Mouse (Mus musculus) gastrocnemius, postnatal 4 days (tissue): Measurements from ENCODE around the gene Slc30a5. TPM values are rescaled to one million over a fixed set of nuclear protein-coding genes. Genes with fewer than 3 reads are reported as not detected.
A peak's percentile ranks its signal among the peaks of the same experiment; 100 is the strongest.
"Not testable (repeated sequence)": the region's sequence is repeated elsewhere in the genome, so short reads cannot be mapped to it uniquely, and the experiment has no call there.

Source experiments
- DNase-seq, 2 experiments: peaks; one replicate each; pipeline ENCODE4 v3.0.0; 2021 to 2022; ENCODE audit warnings: low spot score in 2 of 2, mixed read lengths in 2 of 2
- long read RNA-seq, 2 experiments: library from polyadenylated mRNA; stranded (forward); transcript quantifications; one replicate each; pipeline ENCODE4 v2.0.0; 2021
- total RNA-seq, 2 experiments: library from RNA; stranded (reverse); gene quantifications; 2 replicates each; pipeline ENCODE4 v1.2.3; 2021

Gene Slc30a5
- total RNA-seq = 10 to 100 TPM; 31.0 to 31.9 TPM
- long read RNA-seq, experiment 1, transcript Slc30a5-201 (16 exons, 3,179 nt) = major isoform, 26 of 35 reads
- long read RNA-seq, experiment 1, partial matches to known transcripts = 1 of 35 reads
- long read RNA-seq, experiment 1, other reads (novel, unspliced or antisense) = 8 of 35 reads
- long read RNA-seq, experiment 2, transcript Slc30a5-201 (16 exons, 3,179 nt) = major isoform, 37 of 50 reads
- long read RNA-seq, experiment 2, partial matches to known transcripts = 4 of 50 reads
- long read RNA-seq, experiment 2, other reads (novel, unspliced or antisense) = 9 of 50 reads

- DNase-seq = peak; percentile 98 to 99
Measured at GRCm38 (mm10) chr13:100832741-100833639, at the start of gene Slc30a5. Gene Slc30a5, minus strand, starts transcription at chr13:100833427.

DNA sequence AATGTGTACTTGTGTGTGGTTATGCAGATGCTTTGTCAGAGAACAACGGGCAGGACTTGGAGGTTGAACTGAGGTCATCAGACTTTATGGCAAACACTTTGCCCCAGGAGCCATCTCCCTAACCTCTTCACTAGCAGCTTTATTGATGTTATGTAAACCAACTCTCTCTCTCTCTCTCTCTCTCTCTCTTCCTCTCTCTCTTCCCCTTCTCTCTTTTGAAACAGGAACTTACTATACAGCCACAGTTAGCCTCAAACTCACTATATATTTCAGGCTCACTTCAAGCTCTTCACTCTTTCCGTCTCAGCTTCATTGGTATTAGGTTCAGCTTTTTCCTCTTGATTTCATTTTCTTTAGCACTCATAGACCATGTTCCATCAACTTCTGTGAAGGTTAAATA, 48.7 kb upstream of the Slc30a5 start:
- no peak for DNase-seq

- DNase-seq = no peak
Measured at GRCm38 (mm10) chr13:100879806-100880205, 46.6 kb upstream of the Slc30a5 start.

GRCm38 (mm10) chr13:100879326-100879725, 46.1 kb upstream of the Slc30a5 start:
- DNase-seq = no peak

DNA sequence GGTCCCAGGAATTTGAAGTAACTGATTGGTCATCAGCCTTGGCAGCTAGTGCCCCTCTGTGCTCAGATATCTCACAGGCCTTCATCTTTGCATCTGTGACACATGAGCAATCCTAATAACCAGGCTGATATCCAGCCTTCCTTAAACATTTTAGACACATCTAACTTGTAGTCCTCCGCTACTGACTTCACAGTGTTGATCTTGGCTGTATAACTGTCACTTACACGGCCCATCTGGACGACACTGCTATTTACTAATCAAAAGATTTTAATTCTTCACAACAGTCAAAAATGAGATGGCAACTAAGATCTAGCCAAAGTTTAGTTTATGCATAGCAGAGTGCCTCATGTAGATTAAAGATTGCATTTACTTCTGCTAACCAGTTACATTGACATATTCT, 45.0 kb upstream of the Slc30a5 start:
- DNase-seq = no peak

- no peak for DNase-seq
Measured at GRCm38 (mm10) chr13:100877703-100878102, 44.5 kb upstream of the Slc30a5 start.

DNA sequence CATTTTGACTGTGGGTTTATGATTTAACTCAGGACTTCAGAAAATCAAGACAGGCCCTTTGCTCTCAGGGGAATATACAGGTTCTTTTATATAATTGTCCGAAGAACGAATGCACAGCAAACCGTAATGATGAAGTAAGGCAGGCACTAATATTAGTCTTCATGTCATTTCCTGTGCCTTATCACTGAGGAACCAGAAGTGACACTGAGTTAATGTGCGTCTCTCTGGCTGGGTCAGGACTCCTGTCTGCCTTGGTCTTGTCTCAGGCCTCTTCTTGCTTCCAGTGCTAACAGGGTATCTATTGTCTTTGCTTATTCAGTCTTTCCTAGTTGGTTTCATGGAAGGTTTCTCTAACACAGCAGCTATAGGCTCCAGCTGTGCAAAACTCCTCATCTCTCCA, 41.9 kb upstream of the Slc30a5 start:
- no peak for DNase-seq

GRCm38 (mm10) chr13:100874588-100874987, 41.4 kb upstream of the Slc30a5 start:
- no peak for DNase-seq

GRCm38 (mm10) chr13:100873530-100873929, 40.3 kb upstream of the Slc30a5 start:
- no peak for DNase-seq

GRCm38 (mm10) chr13:100871445-100872171, 38.4 kb upstream of the Slc30a5 start:
- DNase-seq = no peak

GRCm38 (mm10) chr13:100869813-100870212, 36.6 kb upstream of the Slc30a5 start:
- no peak for DNase-seq

DNA sequence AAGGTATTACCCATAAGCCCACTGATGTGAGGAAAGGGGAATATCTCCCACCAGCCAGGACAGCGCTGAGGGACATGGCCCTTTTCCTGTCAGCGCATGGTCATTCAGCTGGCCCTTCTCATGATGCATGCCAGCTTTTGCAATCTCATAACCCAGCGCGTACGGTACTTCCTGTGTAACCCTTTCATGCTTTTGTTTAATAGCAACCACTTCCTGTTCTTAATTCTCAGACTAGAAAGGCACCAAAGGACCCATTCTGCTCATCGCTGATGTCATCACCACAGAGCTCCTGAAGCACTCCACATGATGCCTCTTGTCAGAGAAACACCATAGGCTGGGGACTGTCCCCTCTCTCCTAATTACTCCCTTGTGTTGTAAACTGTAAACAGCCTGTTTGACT, 33.1 kb upstream of the Slc30a5 start:
- DNase-seq = no peak

GRCm38 (mm10) chr13:100865744-100866143, 32.5 kb upstream of the Slc30a5 start:
- DNase-seq = no peak

DNA sequence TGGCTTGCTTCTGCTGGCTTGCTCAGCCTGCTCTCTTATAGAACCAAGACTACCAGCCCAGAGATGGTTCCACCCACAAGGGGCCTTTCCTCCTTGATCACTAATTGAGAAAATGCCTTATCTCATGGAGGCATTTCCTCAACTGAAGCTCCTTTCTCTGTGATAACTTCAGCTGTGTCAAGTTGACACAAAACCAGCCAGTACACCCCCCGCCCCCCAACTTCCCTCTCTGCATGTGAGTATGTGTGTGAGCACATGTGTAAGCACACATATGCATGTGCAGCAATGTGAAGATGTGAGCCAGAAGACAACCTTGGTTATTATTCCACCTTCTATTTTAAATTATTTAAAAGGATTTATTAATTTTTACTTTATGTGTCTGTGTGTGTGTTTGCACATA, 30.7 kb upstream of the Slc30a5 start:
- DNase-seq = not testable (repeated sequence)

DNA sequence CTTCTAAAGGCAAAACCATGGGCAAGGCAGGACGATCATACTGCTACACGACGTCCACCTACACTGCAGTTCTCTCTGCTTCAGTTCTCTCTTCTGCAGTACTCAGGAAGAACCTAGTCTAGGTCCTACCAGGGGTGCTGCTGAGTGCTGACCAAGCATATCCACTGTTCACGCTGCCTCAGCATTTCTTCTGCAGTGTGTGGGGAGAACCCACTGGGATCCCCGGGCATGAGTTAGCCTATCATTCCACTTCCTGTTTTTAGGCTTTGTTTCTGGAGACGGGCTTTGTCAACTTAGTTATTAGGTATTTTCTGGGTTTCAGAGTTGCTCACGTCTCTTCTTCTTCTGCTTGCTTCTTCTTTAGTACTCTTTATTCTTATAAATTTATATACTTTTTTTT, 25.9 kb upstream of the Slc30a5 start:
- no peak for DNase-seq

- DNase-seq = peak in 1 of 2 experiments; percentile 18
Measured at GRCm38 (mm10) chr13:100854174-100854573, 20.9 kb upstream of the Slc30a5 start.

DNA sequence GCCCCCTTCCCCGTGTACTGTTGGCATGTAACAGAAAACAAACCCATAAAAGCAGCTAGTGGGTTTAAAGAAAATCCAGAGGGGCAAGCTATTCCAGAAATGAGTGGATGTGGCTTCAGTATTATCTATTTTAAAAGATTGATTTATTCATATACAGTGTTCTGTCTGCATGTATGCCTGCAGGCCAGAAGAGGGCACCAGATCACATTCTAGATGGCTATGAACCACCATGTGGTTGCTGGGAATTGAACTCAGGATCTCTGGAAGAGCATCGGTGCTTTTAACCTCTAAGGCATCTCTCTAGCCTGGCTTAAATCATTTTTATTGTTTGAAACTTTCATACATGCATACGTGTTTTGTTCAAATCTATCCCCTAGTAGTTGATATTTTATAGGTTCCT, 19.9 kb upstream of the Slc30a5 start:
- no peak for DNase-seq

GRCm38 (mm10) chr13:100849137-100849536, 15.9 kb upstream of the Slc30a5 start:
- DNase-seq = no peak

DNA sequence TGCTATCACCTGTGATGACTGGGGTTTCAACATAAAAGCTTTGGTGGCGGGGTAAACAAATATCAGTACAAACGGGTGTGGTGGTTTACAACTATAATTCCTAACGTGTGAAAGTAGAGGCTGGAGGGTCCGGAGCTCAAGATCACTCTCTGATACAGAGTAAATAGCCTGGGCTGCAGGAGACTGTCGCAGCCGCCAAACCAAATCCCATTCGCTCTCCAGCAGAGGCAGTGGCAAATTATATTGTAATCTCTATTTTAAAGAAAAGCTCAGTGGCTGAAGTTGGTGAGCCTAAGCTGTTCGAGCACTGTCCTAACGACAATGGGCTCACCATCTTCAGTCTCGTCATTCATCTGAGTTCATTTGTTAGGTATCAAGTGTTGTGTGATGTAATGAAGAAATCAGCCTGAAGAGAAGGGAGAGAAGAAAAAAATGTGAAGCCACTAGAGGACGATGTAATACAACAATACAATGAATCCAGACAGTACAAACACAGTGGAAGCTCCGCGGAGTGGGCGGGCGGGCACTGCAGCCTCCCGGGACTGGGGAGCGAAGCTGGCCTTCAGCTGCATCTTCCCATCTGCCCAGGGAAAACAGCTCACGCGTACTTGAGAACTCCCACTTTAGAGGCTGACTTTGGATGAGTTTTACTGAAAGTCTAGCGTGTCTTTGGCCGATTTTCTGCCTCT, 13.8 kb upstream of the Slc30a5 start:
- peak in 1 of 2 experiments; percentile 54 for DNase-seq

- no peak for DNase-seq
Measured at GRCm38 (mm10) chr13:100846254-100846653, 13.0 kb upstream of the Slc30a5 start.

DNA sequence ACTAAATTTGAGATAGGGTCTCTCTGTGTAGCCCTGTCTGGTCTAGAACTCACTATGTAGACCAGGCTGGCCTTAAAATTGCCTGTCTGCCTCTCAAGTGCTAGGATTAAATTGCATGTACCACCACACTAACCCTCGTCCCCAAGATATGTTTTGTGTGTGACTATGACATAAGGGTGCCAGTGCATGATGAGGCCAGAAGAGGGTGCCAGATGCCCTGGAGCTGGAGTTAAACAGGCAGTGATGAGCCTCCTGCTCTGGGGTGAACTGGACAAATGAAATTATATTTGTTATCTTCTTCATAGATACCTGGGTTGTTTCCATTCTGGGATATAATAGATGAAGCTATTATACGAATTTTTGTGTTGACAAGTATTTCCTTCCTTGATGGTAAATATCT, 10.7 kb upstream of the Slc30a5 start:
- no peak for DNase-seq
